Mouse (Mus musculus) right cerebral cortex, postnatal 4 days (tissue): ENCODE data around the gene Pdc.
"Not testable (repeated sequence)": the region's sequence is repeated elsewhere in the genome, so short reads cannot be mapped to it uniquely, and the experiment has no call there.

Experiments
- DNase-seq: peaks from one replicate; pipeline ENCODE4 v3.0.0-alpha.2; 2022

Pdc gene

GRCm38 (mm10) chr1:150319205-150319604 lies at the start of gene Pdc:
Gene Pdc, plus strand, starts transcription at chr1:150319417.
- no peak for DNase-seq

GRCm38 (mm10) chr1:150294051-150294450 lies 25.2 kb upstream of the Pdc start:
- not testable (repeated sequence) for DNase-seq

GRCm38 (mm10) chr1:150307599-150307998 lies 11.6 kb upstream of the Pdc start:
- DNase-seq: no peak

- no peak for DNase-seq
Measured at GRCm38 (mm10) chr1:150335111-150335510, 15.9 kb downstream of the Pdc start.

- no peak for DNase-seq
Measured at GRCm38 (mm10) chr1:150360864-150361263, 41.6 kb downstream of the Pdc start.

GRCm38 (mm10) chr1:150372895-150373294 lies 53.7 kb downstream of the Pdc start:
- no peak for DNase-seq

- no peak for DNase-seq
Measured at GRCm38 (mm10) chr1:150374247-150374646, 55.0 kb downstream of the Pdc start.
